Mouse (Mus musculus) MEL (cell line): ENCODE results near the gene Rftn1. TPM values are rescaled to one million over a fixed set of nuclear protein-coding genes. Genes with fewer than 3 reads are reported as not detected.

ENCODE experiments used
- DNase-seq: peaks from one replicate; pipeline ENCODE4 v3.0.0; 2011; ENCODE audit warnings: low read depth, low spot score
- H3K27ac ChIP-seq: 2 replicates; pipeline ENCODE4 v1.5.1; 2012; ENCODE audit warnings: low read depth, mild to moderate bottlenecking, control low read depth, low read length, moderate library complexity; ENCODE audit not compliant: control insufficient read depth
- H3K27me3 ChIP-seq, 2 experiments: fragments of 150-350 bp in 1 of 2; sonication (generic) in 1 of 2; 2 replicates each; pipeline ENCODE4 v1.6.1; 2012; ENCODE audit warnings: low read length in 2 of 2, mild to moderate bottlenecking in 2 of 2, improper control_type of control experiment in 1 of 2, moderate library complexity in 1 of 2; ENCODE audit not compliant: insufficient read depth in 2 of 2, control insufficient read depth in 1 of 2
- H3K36me3 ChIP-seq, 2 experiments: 2 replicates each; pipeline ENCODE4 v1.6.1; 2012 to 2014; ENCODE audit warnings: low read length in 2 of 2, improper control_type of control experiment in 1 of 2, inconsistent platforms in 1 of 2, mild to moderate bottlenecking in 1 of 2; ENCODE audit not compliant: insufficient read depth in 2 of 2, control insufficient read depth in 1 of 2
- H3K4me1 ChIP-seq, 2 experiments: fragments of 150-350 bp in 1 of 2; sonication (generic) in 1 of 2; 2 replicates each; pipeline ENCODE4 v1.6.1; 2012; ENCODE audit warnings: low read length in 2 of 2, improper control_type of control experiment in 1 of 2, mild to moderate bottlenecking in 1 of 2; ENCODE audit not compliant: insufficient read depth in 2 of 2, control insufficient read depth in 1 of 2
- H3K4me3 ChIP-seq, 2 experiments: fragments of 150-350 bp in 1 of 2; sonication (generic) in 1 of 2; 2 replicates each; pipeline ENCODE4 v1.5.1; 2012; ENCODE audit warnings: low read depth in 2 of 2, low read length in 2 of 2, mild to moderate bottlenecking in 2 of 2, moderate library complexity in 2 of 2, control low read depth in 1 of 2, improper control_type of control experiment in 1 of 2; ENCODE audit not compliant: control insufficient read depth in 1 of 2, insufficient read depth in 1 of 2
- H3K79me2 ChIP-seq: 2 replicates; pipeline ENCODE4 v1.6.1; 2012; ENCODE audit warnings: mild to moderate bottlenecking, low read length, moderate library complexity; ENCODE audit not compliant: control insufficient read depth, poor library complexity, insufficient read depth
- H3K9ac ChIP-seq: 2 replicates; pipeline ENCODE4 v1.6.1; 2012; ENCODE audit warnings: low read depth, mild to moderate bottlenecking, control low read depth, low read length, moderate library complexity; ENCODE audit not compliant: control insufficient read depth, poor library complexity, severe bottlenecking
- H3K9me3 ChIP-seq: fragments of 150-350 bp; sonication (generic); replicated peaks from 2 replicates; pipeline ENCODE4 v1.6.1; 2012; ENCODE audit warnings: mild to moderate bottlenecking, low read length, improper control_type of control experiment, moderate library complexity; ENCODE audit not compliant: insufficient read depth
- CHD1 ChIP-seq: IDR thresholded peaks from 2 replicates; pipeline ENCODE4 v1.6.1; 2012; ENCODE audit warnings: low read depth, mild to moderate bottlenecking, inconsistent platforms, low read length, improper control_type of control experiment
- E2F4 ChIP-seq: IDR thresholded peaks from 2 replicates; pipeline ENCODE4 v1.6.1; 2011; ENCODE audit warnings: low read depth, low read length, improper control_type of control experiment, borderline replicate concordance
- ELF1 ChIP-seq: IDR thresholded peaks from 2 replicates; pipeline ENCODE4 v1.6.1; 2014; ENCODE audit warnings: low read depth, mild to moderate bottlenecking, inconsistent platforms, low read length, improper control_type of control experiment, moderate library complexity
- EP300 ChIP-seq, 2 experiments: IDR thresholded peaks; 2 replicates each; pipeline ENCODE4 v1.6.1; 2011; ENCODE audit warnings: improper control_type of control experiment in 2 of 2, low read length in 2 of 2, low read depth in 1 of 2, mild to moderate bottlenecking in 1 of 2
- JUND ChIP-seq: IDR thresholded peaks from 2 replicates; pipeline ENCODE4 v1.6.1; 2011; ENCODE audit warnings: low read depth, mild to moderate bottlenecking, improper control_type of control experiment, low read length
- MAFK ChIP-seq: IDR thresholded peaks from 2 replicates; pipeline ENCODE4 v1.6.1; 2011; ENCODE audit warnings: low read depth, mild to moderate bottlenecking, low read length, improper control_type of control experiment, borderline replicate concordance
- MAX ChIP-seq: IDR thresholded peaks from 2 replicates; pipeline ENCODE4 v1.6.1; 2011; ENCODE audit warnings: low read length, improper control_type of control experiment
- MEF2A ChIP-seq: IDR thresholded peaks from 2 replicates; pipeline ENCODE4 v1.6.1; 2014; ENCODE audit warnings: low read depth, mild to moderate bottlenecking, inconsistent platforms, low read length, improper control_type of control experiment; ENCODE audit not compliant: poor library complexity, insufficient replicate concordance, severe bottlenecking; ENCODE audit errors: extremely low read depth
- MXI1 ChIP-seq: IDR thresholded peaks from 2 replicates; pipeline ENCODE4 v1.6.1; 2011; ENCODE audit warnings: mild to moderate bottlenecking, low read depth, low read length, improper control_type of control experiment
- MYB ChIP-seq: IDR thresholded peaks from 2 replicates; pipeline ENCODE4 v1.6.1; 2011; ENCODE audit warnings: mild to moderate bottlenecking, low read depth, low read length, improper control_type of control experiment
- NELFE ChIP-seq: IDR thresholded peaks from 2 replicates; pipeline ENCODE4 v1.6.1; 2011; ENCODE audit warnings: low read depth, low read length, improper control_type of control experiment
- NRF1 ChIP-seq: IDR thresholded peaks from 2 replicates; pipeline ENCODE4 v1.6.1; 2014; ENCODE audit warnings: low read depth, mild to moderate bottlenecking, inconsistent platforms, low read length, improper control_type of control experiment, moderate library complexity; ENCODE audit not compliant: poor library complexity, insufficient read depth, severe bottlenecking
- POLR2AphosphoS2 ChIP-seq: IDR thresholded peaks from 2 replicates; pipeline ENCODE4 v1.6.1; 2011; ENCODE audit warnings: low read length, improper control_type of control experiment
- RAD21 ChIP-seq: IDR thresholded peaks from 2 replicates; pipeline ENCODE4 v1.6.1; 2011; ENCODE audit warnings: mild to moderate bottlenecking, low read depth, low read length, improper control_type of control experiment
- RCOR1 ChIP-seq: IDR thresholded peaks from 2 replicates; pipeline ENCODE4 v1.6.1; 2012; ENCODE audit warnings: low read depth, mild to moderate bottlenecking, inconsistent platforms, low read length, improper control_type of control experiment
- SIN3A ChIP-seq: IDR thresholded peaks from 2 replicates; pipeline ENCODE4 v1.6.1; 2012; ENCODE audit warnings: low read length, improper control_type of control experiment, inconsistent platforms
- SMC3 ChIP-seq: IDR thresholded peaks from 2 replicates; pipeline ENCODE4 v1.6.1; 2011; ENCODE audit warnings: low read depth, low read length, improper control_type of control experiment
- TAL1 ChIP-seq: IDR thresholded peaks from 2 replicates; pipeline ENCODE4 v1.6.1; 2012; ENCODE audit warnings: mild to moderate bottlenecking, inconsistent platforms, low read length, moderate library complexity, mixed read lengths
- UBTF ChIP-seq: IDR thresholded peaks from 2 replicates; pipeline ENCODE4 v1.6.1; 2012; ENCODE audit warnings: low read depth, mild to moderate bottlenecking, inconsistent platforms, low read length, improper control_type of control experiment, moderate library complexity, borderline replicate concordance; ENCODE audit not compliant: insufficient read depth
- USF1 ChIP-seq: IDR thresholded peaks from 2 replicates; pipeline ENCODE4 v1.6.1; 2014; ENCODE audit warnings: low read depth, mild to moderate bottlenecking, inconsistent platforms, low read length, improper control_type of control experiment, moderate library complexity
- USF2 ChIP-seq, 2 experiments: IDR thresholded peaks; 2 replicates each; pipeline ENCODE4 v1.6.1; 2011 to 2012; ENCODE audit warnings: improper control_type of control experiment in 2 of 2, low read length in 2 of 2, borderline replicate concordance in 1 of 2, inconsistent platforms in 1 of 2, low read depth in 1 of 2, mild to moderate bottlenecking in 1 of 2; ENCODE audit not compliant: insufficient read depth in 1 of 2
- ZC3H11A ChIP-seq: IDR thresholded peaks from 2 replicates; pipeline ENCODE4 v1.6.1; 2012; ENCODE audit warnings: low read depth, mild to moderate bottlenecking, inconsistent platforms, low read length, improper control_type of control experiment
- ZKSCAN1 ChIP-seq: IDR thresholded peaks from 2 replicates; pipeline ENCODE4 v1.6.1; 2012; ENCODE audit warnings: low read depth, mild to moderate bottlenecking, inconsistent platforms, low read length, improper control_type of control experiment, moderate library complexity
- ZMIZ1 ChIP-seq: IDR thresholded peaks from 2 replicates; pipeline ENCODE4 v1.6.1; 2012; ENCODE audit warnings: low read depth, mild to moderate bottlenecking, inconsistent platforms, low read length, improper control_type of control experiment, moderate library complexity
- ZNF384 ChIP-seq: IDR thresholded peaks from 2 replicates; pipeline ENCODE4 v1.6.1; 2012; ENCODE audit warnings: low read depth, mild to moderate bottlenecking, inconsistent platforms, low read length, improper control_type of control experiment
- polyA plus RNA-seq, 2 experiments: library from polyadenylated mRNA; stranded (reverse) in 1 of 2; unstranded in 1 of 2; fragments of >175 nt in 1 of 2; fragments of >200 nt in 1 of 2; gene quantifications; 2 replicates each; pipeline versions ENCODE4 v1.2.1 to v1.2.4; 2012; ENCODE audit warnings: low replicate concordance in 2 of 2, low read depth in 1 of 2; ENCODE audit not compliant: insufficient read length in 2 of 2, insufficient read depth in 1 of 2, missing spikeins in 1 of 2
- total RNA-seq: library from RNA; depleted of rRNA; stranded (reverse); fragments of 300-350 nt; gene quantifications from 2 replicates; pipeline ENCODE4 v1.2.3, GENCODE M21; 2012

Rftn1 gene
- total and polyA plus RNA-seq, 3 experiments = 70.2 to 76.1 TPM; not detected in 1

GRCm38 (mm10) chr17:50037882-50038665, 152.4 kb downstream of the Rftn1 start:
- DNase-seq = no peak
- Histone ChIP-seq H3K79me2 (no peaks in the 10 kb centered on the region), H3K36me3 (peaks cover 0 to 7% of the 10 kb centered on the region in 2 experiments; a peak in 2 of 4 replicates), H3K4me1 (no peaks in the 10 kb centered on the region), H3K27ac (no peak overlapping the region), H3K27me3 (no peaks in the 10 kb centered on the region), H3K9ac (no peak overlapping the region), H3K4me3 (no peak overlapping the region), H3K9me3 (no peaks in the 10 kb centered on the region)
- TF ChIP-seq E2F4 (no peak), ZMIZ1 (no peak), EP300 (IDR thresholded peaks at IDR 0.05; ENCODE audit: low read depth in 1 of 2, low read length in 2 of 2) (no peak), CHD1 (no peak), ELF1 (no peak), MEF2A (no peak), NELFE (no peak), NRF1 (no peak), SIN3A (no peak), USF2 (IDR thresholded peaks at IDR 0.05; ENCODE audit: borderline replicate concordance in 1 of 2, insufficient read depth in 1 of 2, low read depth in 1 of 2, low read length in 2 of 2) (no peak), MAX (no peak), ZKSCAN1 (no peak)

- DNase-seq = no peak
- Histone ChIP-seq H3K27ac (no peak overlapping the region), H3K9ac (no peak overlapping the region), H3K4me1 (no peaks in the 10 kb centered on the region; a peak in 1 of 4 replicates), H3K4me3 (no peak overlapping the region), H3K36me3 (peaks cover 0 to 6% of the 10 kb centered on the region in 2 experiments; a peak in 2 of 4 replicates), H3K27me3 (no peaks in the 10 kb centered on the region), H3K79me2 (no peaks in the 10 kb centered on the region), H3K9me3 (no peaks in the 10 kb centered on the region)
- no peak for TF ChIP-seq MXI1
- no peak for TF ChIP-seq MAFK
- no peak for TF ChIP-seq ELF1
- no peak for TF ChIP-seq MYB
- no peak for TF ChIP-seq MEF2A
- no peak for TF ChIP-seq RCOR1
- no peak for TF ChIP-seq ZMIZ1
- no peak for TF ChIP-seq CHD1
- TF ChIP-seq RAD21 = no peak
- TF ChIP-seq UBTF = no peak
- TF ChIP-seq ZC3H11A = no peak
- no peak for TF ChIP-seq USF1
- TF ChIP-seq ZNF384 = no peak
- TF ChIP-seq POLR2AphosphoS2 = no peak
- no peak for TF ChIP-seq SMC3
- TF ChIP-seq JUND = no peak
- TF ChIP-seq NELFE = no peak
- TF ChIP-seq TAL1 = no peak
Observed at GRCm38 (mm10) chr17:50037416-50037815, 153.1 kb downstream of the Rftn1 start.
